Mouse (Mus musculus): ENCODE data around the gene Agr2. TPM values are rescaled to one million over a fixed set of nuclear protein-coding genes. Genes with fewer than 3 reads are reported as not detected.

Agr2 gene
- total RNA-seq, 2 experiments from 2014 or later = not detected

GRCm38 (mm10) chr12:36030660-36031363 is 38.1 kb downstream of the Agr2 start:
- DNase-seq = no peak
- TF ChIP-seq CTCF (IDR thresholded peaks at IDR 0.05) = no peak
- Histone ChIP-seq H3K4me3 (peak overlapping the region; percentile 39), H3K27ac (peak overlapping the region; percentile 74)
- intact Hi-C loops (cut with DNase I) = no loop called here

GRCm38 (mm10) chr12:36032419-36032818 is 39.7 kb downstream of the Agr2 start:
- no peak for TF ChIP-seq CTCF (IDR thresholded peaks at IDR 0.05)
- H3K4me3 ChIP-seq = peak overlapping the region; percentile 47
- no peak for DNase-seq
- intact Hi-C loops (cut with DNase I) = no loop called here
- peak overlapping the region; percentile 92 for H3K27ac ChIP-seq

GRCm38 (mm10) chr12:36035501-36035900 is 42.8 kb downstream of the Agr2 start:
- H3K27ac ChIP-seq = peak overlapping the region; percentile 92
- intact Hi-C loops (cut with DNase I) = no loop called here
- DNase-seq = no peak
- TF ChIP-seq CTCF (IDR thresholded peaks at IDR 0.05) = no peak
- H3K4me3 ChIP-seq = peak overlapping the region; percentile 94

GRCm38 (mm10) chr12:36036121-36036520 is 43.4 kb downstream of the Agr2 start:
- DNase-seq = no peak
- Histone ChIP-seq H3K4me3 (peak overlapping the region; percentile 94), H3K27ac (peak overlapping the region; percentile 92)
- intact Hi-C loops (cut with DNase I) = no loop called here
- TF ChIP-seq CTCF (IDR thresholded peaks at IDR 0.05) = no peak

GRCm38 (mm10) chr12:36036776-36037175 is 44.1 kb downstream of the Agr2 start:
- Histone ChIP-seq H3K4me3 (peak overlapping the region; percentile 94), H3K27ac (peak overlapping the region; percentile 92)
- intact Hi-C loops (cut with DNase I) = no loop called here
- no peak for TF ChIP-seq CTCF (IDR thresholded peaks at IDR 0.05)
- no peak for DNase-seq

- TF ChIP-seq CTCF (IDR thresholded peaks at IDR 0.05) = no peak
- H3K27ac ChIP-seq = peak overlapping the region; percentile 92
- intact Hi-C loops (cut with DNase I) = no loop called here
- no peak for DNase-seq
- peak overlapping the region; percentile 94 for H3K4me3 ChIP-seq
These were observed 46.9 kb downstream of the Agr2 start for GRCm38 (mm10) chr12:36039541-36040084.

- TF ChIP-seq CTCF (IDR thresholded peaks at IDR 0.05) = no peak
- Histone ChIP-seq H3K4me3 (peak overlapping the region; percentile 94), H3K27ac (peak overlapping the region; percentile 92)
- intact Hi-C loops (cut with DNase I) = no loop called here
- DNase-seq = peak; percentile 36
These were observed 48.0 kb downstream of the Agr2 start for GRCm38 (mm10) chr12:36040571-36041280.

GRCm38 (mm10) chr12:36041281-36041589 is 48.5 kb downstream of the Agr2 start:
- intact Hi-C loops (cut with DNase I) = no loop called here
- H3K4me3 ChIP-seq = peak overlapping the region; percentile 94
- H3K27ac ChIP-seq = peak overlapping the region; percentile 92
- no peak for DNase-seq
- no peak for TF ChIP-seq CTCF (IDR thresholded peaks at IDR 0.05)

GRCm38 (mm10) chr12:36041703-36042347 is 49.1 kb downstream of the Agr2 start:
- H3K4me3 ChIP-seq = peak overlapping the region; percentile 94
- H3K27ac ChIP-seq = peak overlapping the region; percentile 92
- intact Hi-C loops (cut with DNase I) = no loop called here
- peak; percentile 50 for DNase-seq
- peak; percentile 49 for TF ChIP-seq CTCF (IDR thresholded peaks at IDR 0.05)

GRCm38 (mm10) chr12:36042348-36042778 is 49.7 kb downstream of the Agr2 start, which contains the start of gene Tspan13:
TSS of gene Tspan13 (minus strand) at chr12:36042500.
- peak within 1 kb of the TSS; percentile 92 for H3K27ac ChIP-seq
- TF ChIP-seq CTCF (IDR thresholded peaks at IDR 0.05) = no peak; the same call in 1 of the 2 replicates
- intact Hi-C loops (cut with DNase I) = no loop called here

GRCm38 (mm10) chr12:36044691-36045090 is 52.0 kb downstream of the Agr2 start:
- no peak for TF ChIP-seq CTCF (IDR thresholded peaks at IDR 0.05)
- H3K4me3 ChIP-seq = no peak overlapping the region
- intact Hi-C loops (cut with DNase I) = no loop called here
- H3K27ac ChIP-seq = no peak overlapping the region
- no peak for DNase-seq

More at GRCm38 (mm10) chr12:36042348-36042778, 49.7 kb downstream of the Agr2 start, which contains the start of gene Tspan13:
- peak; percentile 81 for DNase-seq
- H3K4me3 ChIP-seq = peak within 1 kb of the TSS; percentile 94

- Histone ChIP-seq H3K27ac (no peak overlapping the region), H3K4me3 (no peak overlapping the region)
- no peak for TF ChIP-seq CTCF (IDR thresholded peaks at IDR 0.05)
- intact Hi-C loops (cut with DNase I) = no loop called here
- no peak for DNase-seq
These were observed 53.5 kb downstream of the Agr2 start for GRCm38 (mm10) chr12:36046196-36046595.

GRCm38 (mm10) chr12:36047593-36047992 is 54.9 kb downstream of the Agr2 start:
- no peak for DNase-seq
- intact Hi-C loops (cut with DNase I) = no loop called here
- TF ChIP-seq CTCF (IDR thresholded peaks at IDR 0.05) = no peak
- H3K27ac ChIP-seq = no peak overlapping the region
- H3K4me3 ChIP-seq = no peak overlapping the region
